Mouse (Mus musculus): Measurements from ENCODE around the gene Gm9945. TPM values are rescaled to one million over a fixed set of nuclear protein-coding genes. Genes with fewer than 3 reads are reported as not detected.

The Gm9945 gene
- total RNA-seq, 2 experiments from 2014 or later, result 2.3 to 6.7 TPM

- no peak for ATAC-seq (replicated peaks; ENCODE audit: low FRiP score, poor library complexity, severe bottlenecking)
These were observed 9.0 kb downstream of the Gm9945 start for GRCm38 (mm10) chr11:53489007-53489406.

- no peak for ATAC-seq (replicated peaks; ENCODE audit: low FRiP score, poor library complexity, severe bottlenecking)
These were observed 9.5 kb downstream of the Gm9945 start for GRCm38 (mm10) chr11:53489421-53489820.

- ATAC-seq (replicated peaks; ENCODE audit: low FRiP score, poor library complexity, severe bottlenecking), result no peak
These were observed 12.0 kb downstream of the Gm9945 start for GRCm38 (mm10) chr11:53491954-53492401.

- no peak for ATAC-seq (replicated peaks; ENCODE audit: low FRiP score, poor library complexity, severe bottlenecking)
These were observed 13.4 kb downstream of the Gm9945 start for GRCm38 (mm10) chr11:53493243-53493955.

GRCm38 (mm10) chr11:53495417-53495816 lies 15.5 kb downstream of the Gm9945 start:
- no peak for ATAC-seq (replicated peaks; ENCODE audit: low FRiP score, poor library complexity, severe bottlenecking)

GRCm38 (mm10) chr11:53496946-53497345 lies 17.0 kb downstream of the Gm9945 start:
- ATAC-seq (replicated peaks; ENCODE audit: low FRiP score, poor library complexity, severe bottlenecking), result no peak

- ATAC-seq (replicated peaks; ENCODE audit: low FRiP score, poor library complexity, severe bottlenecking), result peak; percentile 76
These were observed 20.6 kb downstream of the Gm9945 start for GRCm38 (mm10) chr11:53500569-53500968.

GRCm38 (mm10) chr11:53502039-53502765 lies 22.2 kb downstream of the Gm9945 start:
- ATAC-seq (replicated peaks; ENCODE audit: low FRiP score, poor library complexity, severe bottlenecking), result peak; percentile 53; the same call in 1 of the 2 replicates

GRCm38 (mm10) chr11:53503738-53504137 lies 23.8 kb downstream of the Gm9945 start:
- ATAC-seq (replicated peaks; ENCODE audit: low FRiP score, poor library complexity, severe bottlenecking), result no peak

- no peak for ATAC-seq (replicated peaks; ENCODE audit: low FRiP score, poor library complexity, severe bottlenecking)
These were observed 24.4 kb downstream of the Gm9945 start for GRCm38 (mm10) chr11:53504376-53504775.

- no peak for ATAC-seq (replicated peaks; ENCODE audit: low FRiP score, poor library complexity, severe bottlenecking)
These were observed 25.2 kb downstream of the Gm9945 start for GRCm38 (mm10) chr11:53505026-53505663.

- no peak for ATAC-seq (replicated peaks; ENCODE audit: low FRiP score, poor library complexity, severe bottlenecking)
These were observed 27.3 kb downstream of the Gm9945 start for GRCm38 (mm10) chr11:53507098-53507805.

GRCm38 (mm10) chr11:53508152-53508551 lies 28.2 kb downstream of the Gm9945 start:
- ATAC-seq (replicated peaks; ENCODE audit: low FRiP score, poor library complexity, severe bottlenecking), result no peak

- ATAC-seq (replicated peaks; ENCODE audit: low FRiP score, poor library complexity, severe bottlenecking), result 0 out of 2 replicates have a peak, but pooled peaks have one; percentile 14
These were observed 28.6 kb downstream of the Gm9945 start for GRCm38 (mm10) chr11:53508591-53508990.

GRCm38 (mm10) chr11:53510351-53510750 lies 30.4 kb downstream of the Gm9945 start:
- ATAC-seq (replicated peaks; ENCODE audit: low FRiP score, poor library complexity, severe bottlenecking), result no peak

- ATAC-seq (replicated peaks; ENCODE audit: low FRiP score, poor library complexity, severe bottlenecking), result no peak
These were observed 37.0 kb downstream of the Gm9945 start for GRCm38 (mm10) chr11:53516775-53517627.

- 0 out of 2 replicates have a peak, but pooled peaks have one; percentile 31 for ATAC-seq (replicated peaks; ENCODE audit: low FRiP score, poor library complexity, severe bottlenecking)
These were observed 38.8 kb downstream of the Gm9945 start for GRCm38 (mm10) chr11:53518759-53519158.

- peak; percentile 55 for ATAC-seq (replicated peaks; ENCODE audit: low FRiP score, poor library complexity, severe bottlenecking)
These were observed 39.5 kb downstream of the Gm9945 start, which contains the start of gene Sept8 for GRCm38 (mm10) chr11:53519207-53520121. Sept8 (plus strand) TSS chr11:53519257.

Data from erythroblast, adult 5-6 weeks (primary cell).